Mouse (Mus musculus): ENCODE data around the gene Nme3.

GRCm38 (mm10) chr17:24890151-24891092 is 5.9 kb upstream of the Nme3 start:
- TF ChIP-seq POLR2A (IDR thresholded peaks at IDR 0.05; ENCODE audit: borderline replicate concordance, low read depth, low read length) (no peak), CTCF (IDR thresholded peaks at IDR 0.05; ENCODE audit: low read depth, low read length) (no peak)

All from bone marrow macrophage, adult 2 months (primary cell).